Mouse (Mus musculus) layer of hippocampus, adult 9-11 months (tissue): ENCODE results near the gene Ceacam9.
"Not testable (repeated sequence)": the region's sequence is repeated elsewhere in the genome, so short reads cannot be mapped to it uniquely, and the experiment has no call there.

ENCODE experiments used
- DNase-seq: peaks from one replicate; pipeline ENCODE4 v3.0.0; 2022

The Ceacam9 gene

DNA sequence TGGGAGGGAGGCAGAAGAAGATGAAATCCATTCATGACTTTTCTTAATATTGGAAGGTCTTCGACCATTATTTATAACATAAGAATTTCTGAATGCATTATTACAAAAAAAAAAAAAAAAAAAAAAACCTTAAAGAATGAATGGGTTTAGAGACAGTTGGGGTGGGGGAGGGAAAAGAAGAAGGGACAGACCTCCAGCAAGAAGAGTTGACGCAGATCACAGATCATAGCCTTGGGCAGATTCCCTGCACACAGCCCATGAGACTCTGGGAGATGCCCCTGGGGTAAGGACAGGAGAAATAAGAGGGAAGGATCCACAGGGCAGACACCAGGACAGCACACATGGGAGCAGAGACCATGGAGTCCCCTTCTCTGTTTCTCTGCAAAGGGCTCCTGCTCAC is at the start of gene Ceacam9:
Gene Ceacam9, plus strand, starts transcription at position 301 of the 400 bp plus-strand sequence.
- no peak for DNase-seq

DNA sequence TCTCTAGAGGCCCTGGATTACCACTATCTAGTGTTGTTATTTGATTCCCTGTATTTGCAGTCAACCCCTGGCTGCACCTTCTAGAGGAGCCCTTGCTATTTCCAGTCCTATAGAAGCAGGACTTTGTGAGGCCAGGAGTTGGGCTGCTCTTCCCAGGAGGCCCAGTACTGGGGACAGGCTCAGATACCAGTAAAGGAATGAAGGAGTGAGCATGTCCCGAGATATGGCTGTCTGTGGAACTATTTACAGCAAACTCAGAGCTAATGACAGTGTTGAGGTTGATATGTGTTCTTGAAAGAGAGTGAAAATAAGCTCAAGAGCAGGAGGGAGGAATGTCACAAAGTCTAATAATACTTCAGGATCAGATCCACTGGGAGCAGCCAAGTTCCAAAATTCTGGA is 47.9 kb upstream of the Ceacam9 start:
- no peak for DNase-seq

DNA sequence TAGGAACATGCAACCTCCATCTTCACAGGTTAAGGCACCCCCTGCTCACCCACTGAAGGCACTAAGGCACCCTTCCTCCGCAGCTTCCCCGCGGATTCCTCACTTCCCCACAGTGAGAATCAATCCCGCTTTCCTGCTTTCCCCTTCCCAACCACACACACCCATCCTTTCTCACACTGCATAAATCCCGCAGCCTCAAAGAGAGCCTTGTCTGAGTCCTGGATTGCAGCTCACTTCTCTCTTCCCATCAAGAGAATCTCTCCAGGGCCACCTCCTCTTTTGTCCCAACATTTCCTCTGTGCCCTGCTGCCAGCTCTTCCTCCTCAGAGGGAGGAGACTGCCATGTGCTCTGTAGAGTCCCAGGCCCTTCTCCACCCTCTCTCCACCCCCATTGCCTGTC is 47.0 kb upstream of the Ceacam9 start:
- DNase-seq, result not testable (repeated sequence)

DNA sequence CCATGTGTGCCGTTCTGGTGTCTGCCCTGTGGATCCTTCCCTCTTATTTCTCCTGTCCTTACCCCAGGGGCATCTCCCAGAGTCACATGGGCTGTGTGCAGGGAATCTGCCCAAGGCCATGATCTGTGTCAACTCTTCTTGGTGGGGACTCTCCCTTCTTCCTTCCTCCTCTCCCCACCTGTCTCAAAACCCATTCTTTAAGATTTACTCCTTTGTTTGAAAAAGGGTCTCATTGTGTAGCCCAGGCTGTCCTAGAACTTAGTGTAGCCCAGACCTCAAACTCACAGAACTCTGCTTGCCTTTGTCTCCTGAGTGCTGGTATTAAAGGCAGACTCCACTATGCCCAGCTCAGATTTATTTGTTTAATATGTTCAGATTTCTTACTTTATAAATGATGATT is 46.1 kb upstream of the Ceacam9 start, which contains the start of gene Ceacam15:
Gene Ceacam15, minus strand, starts transcription at position 101 of the 400 bp plus-strand sequence.
- no peak for DNase-seq

DNA sequence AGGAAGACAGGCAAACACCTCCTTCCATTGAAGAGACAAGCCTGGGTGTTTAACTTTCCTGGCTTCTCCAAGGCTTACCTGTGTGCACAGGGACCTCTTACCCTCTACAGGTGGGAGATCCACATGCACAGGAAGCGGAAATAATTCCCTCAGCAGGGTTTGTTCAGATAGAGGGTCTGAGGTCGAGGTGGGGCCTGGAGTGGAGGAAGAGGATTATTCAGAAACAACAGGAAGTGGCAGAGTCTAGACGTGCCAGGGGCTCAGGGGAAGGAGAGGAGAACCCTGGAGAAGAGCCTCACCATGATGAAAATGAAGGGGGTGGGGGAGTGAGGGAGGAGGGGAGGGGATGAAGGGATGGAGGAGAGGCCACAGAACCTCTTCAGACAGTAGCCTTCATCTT is 41.5 kb upstream of the Ceacam9 start:
- DNase-seq, result not testable (repeated sequence)

DNA sequence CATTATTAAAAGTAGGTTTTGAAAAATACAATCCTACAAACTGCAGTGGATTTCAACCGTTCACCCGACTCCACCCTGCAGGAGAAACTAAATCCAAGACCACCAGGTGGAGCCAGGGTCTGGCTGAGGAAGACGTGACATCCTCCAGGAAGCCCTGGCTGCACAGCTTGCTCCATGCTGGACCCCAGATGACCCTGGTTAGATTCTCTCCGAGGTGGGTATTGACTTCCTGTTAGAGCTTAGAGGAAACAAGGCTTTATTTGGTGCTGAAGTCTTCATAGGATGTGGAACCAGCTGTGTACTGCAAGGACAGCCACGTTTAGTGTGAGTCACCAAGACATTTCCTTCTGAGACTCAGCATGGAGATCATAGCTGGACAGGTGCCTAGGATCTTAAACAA is 32.5 kb upstream of the Ceacam9 start:
- DNase-seq, result no peak

DNA sequence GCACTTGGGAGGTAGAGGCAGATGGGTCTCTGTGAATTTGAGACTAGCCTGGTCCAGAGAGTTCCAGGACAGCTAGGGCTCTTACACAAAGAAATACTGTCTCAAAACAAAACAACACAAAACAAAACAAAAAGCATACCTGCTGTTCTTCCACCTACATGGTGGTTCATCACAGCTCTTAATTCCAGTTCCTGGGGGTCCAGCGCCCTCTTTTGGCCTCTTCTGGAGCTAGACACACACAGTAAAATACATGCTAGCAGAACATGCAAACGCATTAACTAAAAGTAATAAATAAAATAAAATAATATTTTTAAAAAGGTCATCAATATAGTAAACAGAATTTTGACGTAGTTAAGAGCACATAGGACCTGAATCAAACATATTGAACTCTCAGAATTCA is 26.7 kb upstream of the Ceacam9 start:
- no peak for DNase-seq

DNA sequence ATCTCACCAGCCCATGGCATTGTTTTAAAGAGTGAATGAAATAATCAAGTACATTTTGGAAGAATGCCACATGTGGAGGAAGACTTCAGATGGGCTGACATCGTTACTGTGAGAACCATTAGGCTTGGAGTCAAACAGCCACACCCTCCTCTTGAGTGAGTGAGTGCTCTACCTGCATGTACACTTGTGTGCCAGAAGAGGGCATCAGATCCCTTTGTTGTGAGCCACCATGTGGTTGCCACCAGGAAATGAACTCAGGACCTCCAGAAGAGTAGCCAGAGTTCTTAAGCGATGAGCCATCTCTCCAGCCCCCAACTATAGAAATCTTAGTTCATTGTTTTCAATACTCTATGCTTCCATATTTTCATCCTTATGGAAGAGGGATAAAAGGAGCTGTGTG is 22.7 kb upstream of the Ceacam9 start:
- no peak for DNase-seq

DNA sequence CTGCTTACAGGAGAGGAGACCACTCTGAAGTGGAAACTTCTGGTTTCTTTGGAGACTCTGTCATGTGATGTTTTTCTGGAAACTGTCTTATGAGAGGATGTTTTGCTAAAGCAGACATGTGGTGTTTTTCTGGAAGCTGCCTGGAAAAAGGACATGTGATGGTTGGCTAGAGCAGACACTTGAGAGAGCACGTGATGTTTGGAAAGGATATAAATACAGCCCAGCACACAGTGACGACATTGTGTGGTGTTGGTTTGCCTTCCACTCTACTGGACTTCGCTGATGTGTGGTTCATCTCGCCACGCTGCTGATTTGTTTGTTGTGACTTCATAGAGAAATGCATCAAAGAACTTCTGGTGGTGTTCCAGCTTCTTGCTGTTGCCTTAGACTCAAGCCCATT is 21.1 kb upstream of the Ceacam9 start:
- DNase-seq, result no peak

DNA sequence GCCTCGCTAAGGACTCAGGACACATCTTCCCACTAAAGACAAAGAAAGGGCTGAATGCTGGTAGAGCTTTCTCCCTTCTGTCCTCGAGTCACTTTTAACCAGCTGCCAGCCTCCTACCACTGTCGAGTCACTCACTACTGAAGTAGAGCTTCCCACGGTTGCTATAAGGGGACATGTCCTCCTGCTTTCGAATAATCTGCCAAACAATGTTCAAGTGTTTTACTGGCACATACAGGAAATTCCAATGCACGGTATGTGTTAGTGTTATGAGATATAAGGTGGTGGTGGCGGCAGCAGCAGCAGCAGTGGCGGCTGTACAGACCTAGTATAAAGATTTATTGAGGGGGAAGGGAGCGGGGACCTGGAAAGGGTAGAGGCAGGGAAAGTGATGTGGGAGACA is 15.3 kb upstream of the Ceacam9 start:
- peak; percentile 41 for DNase-seq

DNA sequence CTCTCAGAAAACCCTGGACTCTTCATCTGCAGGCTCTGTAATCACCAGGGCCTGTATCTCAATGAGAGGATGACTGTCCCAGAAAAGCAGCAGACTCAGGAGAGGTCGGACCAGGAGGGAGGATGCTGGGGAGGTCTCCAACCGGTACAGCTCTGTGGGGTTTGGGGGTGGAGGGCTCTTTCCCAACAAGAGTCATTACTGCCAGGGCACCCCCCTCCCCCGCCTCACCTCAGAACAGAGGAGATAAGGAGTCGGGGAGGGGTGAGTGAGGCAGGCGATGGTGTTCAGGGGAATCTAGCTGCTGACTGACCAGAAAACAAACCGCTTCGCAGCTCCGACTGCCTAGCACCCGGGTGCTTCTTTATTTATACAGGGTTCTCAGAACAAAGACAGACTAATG is 13.5 kb upstream of the Ceacam9 start:
- no peak for DNase-seq

DNA sequence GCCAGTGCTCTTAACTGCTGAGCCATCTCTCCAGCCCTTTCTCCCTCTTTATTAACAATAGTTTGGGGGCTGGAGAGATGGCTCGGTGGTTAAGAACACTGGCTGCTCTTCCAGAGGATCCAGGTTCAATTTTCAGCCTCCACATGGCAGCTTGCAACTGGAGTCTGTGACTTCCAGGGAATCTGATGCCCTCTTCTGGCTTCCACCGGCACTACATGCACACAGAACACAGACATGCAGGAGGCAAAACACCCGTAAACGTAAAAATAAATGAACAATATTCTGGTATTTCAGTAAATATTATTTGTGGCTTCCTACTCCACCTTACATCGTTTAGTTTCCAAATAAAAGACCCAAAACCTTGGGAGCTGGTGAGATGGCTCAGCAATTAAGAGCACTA is 11.1 kb upstream of the Ceacam9 start:
- no peak for DNase-seq

DNA sequence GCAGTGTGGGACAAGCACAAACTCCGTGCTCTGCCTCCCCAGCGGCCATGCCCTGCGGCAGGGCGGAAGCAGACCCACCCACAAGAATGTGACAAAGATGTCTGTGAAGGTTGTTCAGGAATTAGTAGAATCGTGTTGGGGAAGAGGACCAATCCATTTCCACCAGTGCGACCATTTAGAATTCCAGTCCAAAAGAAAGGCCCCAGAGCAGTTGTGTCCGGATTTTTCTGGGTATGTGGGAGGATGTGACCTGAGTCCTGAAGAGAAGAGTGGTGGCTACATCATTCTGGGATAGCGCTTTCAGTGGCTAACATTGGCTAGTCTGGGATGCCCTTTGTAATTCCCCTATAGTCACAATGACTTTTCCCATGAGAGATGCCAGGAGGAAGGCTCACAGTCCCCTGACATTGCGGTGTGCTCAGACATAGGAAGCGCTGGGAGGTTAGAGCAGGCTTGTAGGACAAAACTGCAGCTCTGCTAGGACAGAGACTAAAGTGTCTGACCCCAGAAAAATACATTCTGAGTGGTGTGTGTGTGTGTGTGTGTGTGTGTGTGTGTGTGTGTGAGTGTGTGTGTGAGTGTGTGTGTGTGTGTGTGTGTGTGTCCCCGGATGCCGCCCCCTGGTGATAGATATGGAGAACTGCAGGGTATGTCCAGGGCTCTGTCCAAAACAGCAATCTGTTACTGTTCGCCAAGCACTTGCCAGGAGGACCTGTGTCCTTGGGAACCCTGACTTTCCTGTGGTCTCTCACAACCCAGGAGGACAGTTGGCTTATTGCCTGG is 8.9 kb upstream of the Ceacam9 start:
- DNase-seq, result no peak

DNA sequence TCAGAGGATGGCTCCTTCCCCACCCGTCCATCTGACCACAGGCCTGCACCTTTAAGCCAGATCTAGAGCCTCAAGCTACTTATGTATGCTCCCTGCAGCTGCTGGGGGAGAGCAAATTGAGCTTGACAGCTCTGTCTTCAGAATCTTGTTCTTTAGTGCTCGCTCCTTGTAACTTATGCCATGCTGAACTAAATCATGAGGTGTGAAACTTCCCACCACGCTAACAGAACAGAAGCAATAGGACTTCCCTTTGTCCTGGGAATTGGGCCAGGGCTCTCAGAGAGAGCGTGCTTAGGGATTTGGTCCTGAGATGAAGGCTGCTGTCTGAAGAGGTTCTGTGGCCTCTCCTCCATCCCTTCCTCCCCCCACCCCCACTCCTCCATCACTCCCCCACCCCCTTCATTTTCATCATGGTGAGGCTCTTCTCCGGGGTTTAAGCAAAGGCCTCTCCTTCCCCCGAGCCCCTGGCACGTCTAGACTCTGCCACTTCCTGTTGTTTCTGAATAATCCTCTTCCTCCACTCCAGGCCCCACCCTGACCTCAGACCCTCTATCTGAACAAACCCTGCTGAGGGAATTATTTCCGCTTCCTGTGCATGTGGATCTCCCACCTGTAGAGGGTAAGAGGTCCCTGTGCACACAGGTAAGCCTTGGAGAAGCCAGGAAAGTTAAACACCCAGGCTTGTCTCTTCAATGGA is 5.1 kb upstream of the Ceacam9 start:
- DNase-seq, result not testable (repeated sequence)

DNA sequence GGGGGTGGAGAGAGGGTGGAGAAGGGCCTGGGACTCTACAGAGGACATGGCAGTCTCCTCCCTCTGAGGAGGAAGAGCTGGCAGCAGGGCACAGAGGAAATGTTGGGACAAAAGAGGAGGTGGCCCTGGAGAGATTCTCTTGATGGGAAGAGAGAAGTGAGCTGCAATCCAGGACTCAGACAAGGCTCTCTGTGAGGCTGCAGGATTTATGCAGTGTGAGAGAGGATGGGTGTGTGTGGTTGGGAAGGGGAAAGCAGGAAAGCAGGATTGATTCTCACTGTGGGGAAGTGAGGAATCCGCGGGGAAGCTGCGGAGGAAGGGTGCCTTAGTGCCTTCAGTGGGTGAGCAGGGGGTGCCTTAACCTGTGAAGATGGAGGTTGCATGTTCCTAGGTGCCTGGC is 761 bp downstream of the Ceacam9 start:
- DNase-seq, result not testable (repeated sequence)

DNA sequence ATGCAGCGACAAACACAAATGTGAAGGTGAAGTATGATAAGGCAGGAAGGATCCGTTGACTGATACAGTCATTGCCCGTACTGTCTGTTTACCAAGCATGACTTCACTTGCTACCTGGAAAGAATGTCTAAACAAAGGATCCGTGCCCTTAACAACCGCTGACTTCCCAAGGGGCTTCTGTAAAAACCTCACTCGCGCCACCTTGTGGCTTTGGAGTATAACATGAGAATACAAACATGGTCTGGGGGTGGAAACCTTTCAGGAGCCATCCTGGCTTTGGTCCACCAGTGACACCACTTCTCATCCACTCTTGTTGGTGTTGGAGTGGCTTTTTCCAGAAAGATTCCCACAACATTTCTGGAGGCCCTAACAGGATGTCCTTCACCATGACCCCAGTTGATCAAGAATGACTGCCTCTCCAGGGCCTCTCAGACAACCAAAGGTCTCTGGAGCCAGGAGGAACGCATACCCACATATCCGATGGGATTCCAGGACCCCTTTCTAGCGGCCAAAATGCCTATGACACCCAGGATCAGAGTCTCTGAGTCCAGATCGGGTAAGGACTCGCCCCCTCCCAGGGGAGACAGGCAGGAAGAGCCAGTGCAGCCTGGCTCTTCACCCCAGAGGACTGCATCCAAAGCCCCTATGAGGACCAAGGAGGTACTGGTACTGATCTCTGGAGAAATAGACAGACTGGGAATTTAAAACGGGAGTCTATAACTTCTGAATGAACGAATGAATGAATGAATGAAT is 7.0 kb downstream of the Ceacam9 start:
- DNase-seq, result no peak

DNA sequence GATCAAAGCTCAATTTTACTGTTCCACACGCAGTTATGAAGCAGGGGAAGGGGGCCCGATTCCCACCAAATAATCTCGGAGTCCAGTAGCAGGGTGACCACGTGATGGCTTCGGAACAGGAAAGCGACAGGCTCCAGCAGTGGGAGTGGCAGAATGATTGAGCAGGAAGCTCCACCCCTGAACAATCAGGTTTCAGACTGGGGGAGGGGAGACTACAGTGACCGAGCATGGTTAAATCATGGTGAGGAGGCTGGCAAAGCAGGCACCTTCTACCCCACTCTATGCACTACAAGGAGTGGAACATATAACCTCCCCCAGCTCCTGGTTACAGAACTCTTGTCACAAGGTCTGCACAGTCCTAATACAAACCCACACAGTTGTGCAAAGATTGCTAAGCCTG is 7.8 kb downstream of the Ceacam9 start:
- DNase-seq, result not testable (repeated sequence)

DNA sequence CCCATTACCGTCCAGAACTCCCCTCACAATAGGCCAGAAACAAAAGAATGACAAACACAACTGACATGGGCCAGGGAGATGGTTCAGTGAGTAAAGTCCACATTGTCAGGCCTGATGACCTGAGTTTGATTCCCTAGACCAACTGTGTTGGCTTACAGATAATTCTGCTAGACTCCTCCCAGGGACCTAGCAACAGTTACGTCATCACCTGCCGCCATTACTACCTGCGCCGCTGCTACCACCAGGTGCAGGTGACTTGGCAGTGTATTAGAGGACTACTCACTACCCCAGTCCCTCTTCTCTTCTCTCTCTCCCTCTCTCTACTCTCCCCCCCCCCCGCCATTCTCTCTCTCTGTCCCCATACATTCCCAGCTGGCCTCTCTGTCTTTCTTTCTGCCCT is 9.1 kb downstream of the Ceacam9 start:
- DNase-seq, result no peak

DNA sequence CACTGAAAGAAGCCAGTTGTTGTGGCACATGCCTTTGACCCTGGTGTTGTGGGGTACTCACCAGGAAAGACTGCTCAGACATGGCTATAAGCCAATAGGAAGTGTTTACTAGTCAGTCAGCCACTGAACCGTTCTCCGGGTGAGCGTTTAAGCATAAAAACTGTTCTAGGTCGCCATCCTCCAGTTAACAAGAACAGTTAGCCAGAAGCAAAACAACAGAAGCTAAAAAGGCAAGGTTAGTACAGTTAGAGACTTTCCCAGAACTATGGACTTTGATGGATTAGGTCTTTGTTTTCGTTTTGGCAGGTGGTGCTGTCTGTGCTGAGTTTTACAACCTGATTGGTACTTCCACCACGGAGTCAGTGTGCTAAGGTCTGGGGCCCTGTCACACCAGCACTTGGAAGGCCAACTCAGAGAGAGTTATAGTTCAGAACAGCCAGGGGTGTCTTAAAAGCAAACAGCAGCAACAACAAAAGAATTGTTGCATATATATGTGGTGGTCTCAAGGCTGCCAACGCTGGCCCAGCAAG is 10.2 kb downstream of the Ceacam9 start:
- DNase-seq, result no peak

DNA sequence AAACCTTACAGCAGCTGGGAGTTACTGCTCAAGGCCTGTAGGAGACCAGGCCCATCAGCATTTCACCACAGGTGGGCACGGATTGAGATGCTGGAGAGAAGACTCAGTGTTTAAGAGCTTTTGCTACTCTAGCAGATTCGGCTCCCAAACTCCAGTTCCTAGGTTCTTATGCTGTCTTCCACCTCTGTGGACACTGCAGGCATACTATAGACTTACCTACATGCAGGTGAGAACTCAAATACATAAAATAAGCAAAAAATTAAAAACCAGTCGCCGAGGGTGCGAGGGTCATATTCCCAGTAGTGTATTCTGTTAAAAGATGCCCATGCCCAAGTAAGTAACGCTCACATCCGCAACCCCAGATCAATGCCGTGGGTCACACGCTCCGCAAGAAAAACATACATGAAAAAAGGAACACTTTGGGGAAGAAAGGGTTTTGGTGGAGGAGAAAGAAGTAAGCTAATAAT is 15.9 kb downstream of the Ceacam9 start:
- no peak for DNase-seq

DNA sequence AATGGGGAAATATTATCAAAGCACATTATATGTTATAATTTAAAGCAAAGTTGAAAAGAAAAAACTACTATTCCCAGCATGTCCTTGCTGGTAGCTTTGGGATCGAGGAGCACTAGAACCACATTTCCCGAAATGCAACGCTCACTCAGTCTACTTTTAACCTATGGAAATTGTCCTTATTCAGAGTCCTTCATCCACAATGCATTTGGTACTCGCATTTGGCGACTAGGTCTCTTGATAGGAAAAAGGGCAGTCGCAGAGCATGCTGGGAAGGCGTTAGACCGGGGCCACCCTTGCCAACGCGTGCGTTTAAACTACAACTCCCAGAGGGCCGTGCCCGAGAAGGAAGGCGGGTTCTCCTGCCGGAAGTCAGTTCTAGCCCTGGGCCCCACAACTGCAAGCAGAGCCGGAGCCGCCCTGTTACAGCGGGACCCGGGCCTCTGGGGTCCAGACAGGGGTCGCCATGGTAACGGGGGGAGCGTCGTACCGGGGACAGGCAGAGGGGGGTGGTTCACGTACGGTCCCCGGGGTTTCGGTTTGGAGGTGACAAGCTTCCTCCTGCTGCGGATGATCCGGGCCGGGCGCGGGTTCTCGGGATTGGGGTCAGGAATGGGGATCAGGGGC is 16.5 kb downstream of the Ceacam9 start, which contains the start of gene Ap2s1:
Gene Ap2s1, plus strand, starts transcription at position 338 of the 624 bp plus-strand sequence.
- DNase-seq, result peak; percentile 99

DNA sequence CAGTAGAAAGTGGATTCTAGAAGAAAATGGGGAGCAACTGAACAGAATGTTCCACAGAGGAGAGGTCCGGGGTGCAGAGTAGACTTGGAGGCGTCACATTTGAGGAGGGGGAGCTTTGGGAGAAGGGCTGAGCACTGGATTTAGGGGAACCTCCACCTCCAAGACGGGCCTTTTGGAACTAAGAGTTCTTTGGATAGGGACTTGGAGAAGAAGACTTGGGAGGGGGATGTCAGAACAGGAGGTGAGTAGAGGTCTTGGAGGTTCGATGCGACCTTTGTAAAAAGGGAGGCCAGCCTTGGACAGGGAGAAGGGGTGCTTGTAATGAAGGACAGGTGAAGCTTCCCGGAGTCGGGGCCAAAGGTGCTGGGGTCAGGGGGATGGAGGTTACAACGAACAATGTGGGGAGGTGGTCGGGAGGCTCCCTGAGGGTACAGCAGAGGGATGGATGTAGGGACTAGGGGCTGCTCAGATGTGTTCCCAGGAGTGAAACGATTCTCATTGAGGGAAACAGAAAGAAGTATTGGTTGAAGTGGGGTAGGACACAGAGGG is 17.4 kb downstream of the Ceacam9 start:
- DNase-seq, result no peak
